Mouse (Mus musculus) left cerebral cortex, adult 2 months (tissue): ENCODE measurements at regions not wholly inside any gene's neighbourhood (a gene's known extent, or its start where the extent isn't known, plus 50 kb on each side); places are given as distances from the start of the nearest gene placed in this dataset.

Source experiments
- DNase-seq, 2 experiments: peaks; one replicate each; pipeline ENCODE4 v3.0.0; 2021 to 2022; ENCODE audit warnings: low spot score in 2 of 2, mixed read lengths in 1 of 2; ENCODE audit errors: extremely low spot score in 1 of 2
- H3K27ac ChIP-seq: fragments of 200-600 bp; 2 replicates; pipeline ENCODE4 v1.8.1; 2022
- H3K4me3 ChIP-seq: fragments of 200-600 bp; 2 replicates; pipeline ENCODE4 v1.8.1; 2022
- CTCF ChIP-seq: fragments of 200-600 bp; IDR thresholded peaks from 2 replicates; pipeline ENCODE4 v1.8.1; 2022; ENCODE audit warnings: antibody characterized with exemption, mild to moderate bottlenecking, moderate library complexity
- intact Hi-C: fragments of 180-260 bp; cut with DNase I; formaldehyde crosslinking; loops from one replicate; pipeline ENCODE4 v1.15.1; 2025

DNA sequence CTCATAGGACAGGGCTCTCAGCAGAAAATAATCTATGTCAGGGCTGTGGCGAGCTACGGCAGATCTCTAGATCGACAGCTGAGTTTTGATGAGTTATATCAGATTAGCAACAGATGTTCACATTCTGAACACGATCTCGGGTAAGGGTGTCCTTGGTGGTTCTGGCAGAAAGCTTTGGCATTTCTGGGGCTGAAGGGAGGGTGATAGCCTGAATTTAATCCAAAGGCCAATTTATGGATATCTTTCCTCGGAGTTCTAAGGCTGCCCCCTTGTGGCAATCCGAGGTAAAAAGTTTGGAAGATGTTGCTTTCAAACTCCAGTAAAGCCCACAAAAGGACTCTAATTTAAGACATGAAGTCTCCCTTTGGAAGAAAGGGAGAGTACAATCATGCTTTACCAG, 101.3 kb upstream of the Luzp2 start:
- Histone ChIP-seq H3K27ac (no peak overlapping the region), H3K4me3 (no peak overlapping the region)
- DNase-seq = peak; percentile 53 to 56
- TF ChIP-seq CTCF = peak; percentile 65
- intact Hi-C loops = loop anchor here (5.0 kb wide), 1 partner anchor 103 kb away; the partner anchor contains the start of gene Luzp2

DNA sequence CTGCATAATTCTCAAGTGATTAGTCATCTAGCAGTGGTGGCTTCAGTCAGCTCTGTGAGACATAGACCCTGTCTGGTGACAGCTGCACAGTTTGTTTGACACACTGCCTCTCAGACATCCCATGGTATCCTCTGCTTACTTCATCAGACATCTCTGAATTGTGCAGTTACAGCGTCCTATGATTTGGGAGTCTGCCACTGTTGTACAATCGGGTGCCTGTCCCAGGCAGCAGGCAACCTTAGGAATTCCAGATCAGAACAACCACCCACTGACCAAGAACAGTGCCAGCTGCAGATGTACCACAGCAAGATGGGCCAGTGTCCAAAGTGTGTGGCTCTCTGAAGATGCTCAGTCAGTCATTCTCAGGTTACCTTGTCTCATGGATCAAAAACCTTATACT, 100.4 kb upstream of the Luzp2 start:
- no peak for DNase-seq
- intact Hi-C loops = loop anchor here (5.0 kb wide), 1 partner anchor 102 kb away; the partner anchor contains the start of gene Luzp2
- TF ChIP-seq CTCF = no peak
- Histone ChIP-seq H3K27ac (no peak overlapping the region), H3K4me3 (no peak overlapping the region)

DNA sequence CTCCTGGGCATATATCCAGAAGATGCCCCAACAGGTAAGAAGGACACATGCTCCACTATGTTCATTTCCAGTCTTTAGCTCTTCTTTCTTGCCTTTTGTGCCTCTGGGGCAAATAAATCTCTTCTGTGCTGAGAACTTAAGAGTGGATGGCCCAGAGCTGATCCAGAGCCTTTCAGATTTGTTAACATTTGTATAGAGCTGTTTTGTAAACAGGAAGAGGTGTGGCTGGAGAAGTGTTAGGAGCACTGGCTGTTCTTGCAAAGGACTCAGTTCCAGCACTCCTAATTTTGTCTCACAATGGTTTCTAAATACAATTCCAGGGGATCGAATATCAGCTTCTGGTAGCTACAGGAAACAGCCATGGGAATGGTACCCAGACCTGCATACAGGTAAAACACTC, 68.0 kb upstream of the Luzp2 start:
- intact Hi-C loops = no loop called here
- TF ChIP-seq CTCF = no peak
- DNase-seq = no peak
- Histone ChIP-seq H3K4me3 (no peak overlapping the region), H3K27ac (no peak overlapping the region)

DNA sequence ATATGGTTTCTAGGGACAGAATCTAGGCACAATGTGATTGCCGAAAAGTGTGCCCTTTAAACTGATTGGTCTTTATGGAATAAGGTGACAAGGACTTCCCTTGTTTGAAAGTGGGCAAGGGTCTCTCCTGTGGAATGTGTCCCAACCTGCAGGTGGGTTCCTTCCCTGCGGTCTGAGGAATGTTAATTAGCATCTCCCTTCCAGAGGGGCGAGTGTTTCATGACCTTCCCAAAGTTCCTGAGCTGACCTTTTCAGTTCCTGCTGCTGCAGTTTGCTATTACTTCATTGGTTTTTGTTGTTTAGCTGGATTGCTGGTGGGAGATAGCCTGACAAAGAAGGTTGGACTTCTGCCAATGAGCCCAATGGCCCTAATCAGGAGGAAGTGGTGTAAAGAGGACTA, 66.6 kb upstream of the Luzp2 start:
- DNase-seq = no peak
- intact Hi-C loops = no loop called here
- no peak overlapping the region for H3K27ac ChIP-seq
- no peak for TF ChIP-seq CTCF
- no peak overlapping the region for H3K4me3 ChIP-seq

DNA sequence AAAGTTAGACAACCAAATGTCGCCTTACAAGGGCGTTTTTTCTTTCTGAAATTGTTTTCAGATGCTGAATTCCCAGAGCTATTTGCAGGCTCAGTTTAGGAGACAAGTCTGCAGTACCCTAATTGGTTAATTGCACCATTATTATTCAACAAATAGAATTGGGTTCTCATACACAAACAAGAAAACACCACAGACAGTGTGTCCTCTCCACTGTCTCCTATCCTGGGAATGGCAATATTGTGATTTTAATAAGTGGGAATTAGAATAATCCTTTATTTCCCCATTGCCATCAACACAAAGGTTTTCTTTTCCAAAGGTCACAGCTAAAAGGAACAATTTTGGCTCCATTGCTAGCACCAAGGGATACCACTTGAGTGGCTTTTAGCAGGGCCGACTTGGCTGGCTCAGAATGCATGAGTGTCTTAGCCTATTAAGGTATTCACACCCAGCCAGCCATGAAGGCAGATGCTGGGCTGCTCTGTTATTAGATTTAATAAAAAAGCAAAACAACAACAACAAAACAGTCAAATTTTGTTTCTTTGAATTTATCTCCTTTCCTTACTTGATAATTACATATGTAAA, 53.3 kb upstream of the Luzp2 start:
- DNase-seq = no peak
- intact Hi-C loops = no loop called here

DNA sequence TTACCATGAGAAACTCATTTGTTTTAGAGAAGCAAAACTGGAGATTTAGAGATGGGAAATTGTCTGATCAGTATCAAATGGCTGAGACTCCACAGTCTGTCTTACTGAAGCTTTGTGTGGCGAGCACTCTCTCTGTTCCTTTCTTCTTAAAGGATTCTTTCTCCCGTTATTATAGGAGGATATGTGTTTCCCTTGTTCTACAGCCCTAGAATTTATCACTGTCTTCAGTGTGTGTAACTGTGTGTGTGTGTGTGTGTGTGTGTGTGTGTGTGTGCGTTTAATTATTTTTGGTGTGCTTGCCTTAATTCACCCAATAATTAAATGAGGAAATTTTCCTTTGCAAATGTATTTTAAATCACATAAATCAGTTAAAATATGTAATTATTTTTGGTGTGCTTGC, 52.7 kb upstream of the Luzp2 start:
- intact Hi-C loops = no loop called here
- no peak overlapping the region for H3K4me3 ChIP-seq
- no peak for DNase-seq
- no peak for TF ChIP-seq CTCF
- no peak overlapping the region for H3K27ac ChIP-seq

More for the DNA sequence above, 53.3 kb upstream of the Luzp2 start:
- Histone ChIP-seq H3K4me3 (no peak overlapping the region), H3K27ac (no peak overlapping the region)
- no peak for TF ChIP-seq CTCF

DNA sequence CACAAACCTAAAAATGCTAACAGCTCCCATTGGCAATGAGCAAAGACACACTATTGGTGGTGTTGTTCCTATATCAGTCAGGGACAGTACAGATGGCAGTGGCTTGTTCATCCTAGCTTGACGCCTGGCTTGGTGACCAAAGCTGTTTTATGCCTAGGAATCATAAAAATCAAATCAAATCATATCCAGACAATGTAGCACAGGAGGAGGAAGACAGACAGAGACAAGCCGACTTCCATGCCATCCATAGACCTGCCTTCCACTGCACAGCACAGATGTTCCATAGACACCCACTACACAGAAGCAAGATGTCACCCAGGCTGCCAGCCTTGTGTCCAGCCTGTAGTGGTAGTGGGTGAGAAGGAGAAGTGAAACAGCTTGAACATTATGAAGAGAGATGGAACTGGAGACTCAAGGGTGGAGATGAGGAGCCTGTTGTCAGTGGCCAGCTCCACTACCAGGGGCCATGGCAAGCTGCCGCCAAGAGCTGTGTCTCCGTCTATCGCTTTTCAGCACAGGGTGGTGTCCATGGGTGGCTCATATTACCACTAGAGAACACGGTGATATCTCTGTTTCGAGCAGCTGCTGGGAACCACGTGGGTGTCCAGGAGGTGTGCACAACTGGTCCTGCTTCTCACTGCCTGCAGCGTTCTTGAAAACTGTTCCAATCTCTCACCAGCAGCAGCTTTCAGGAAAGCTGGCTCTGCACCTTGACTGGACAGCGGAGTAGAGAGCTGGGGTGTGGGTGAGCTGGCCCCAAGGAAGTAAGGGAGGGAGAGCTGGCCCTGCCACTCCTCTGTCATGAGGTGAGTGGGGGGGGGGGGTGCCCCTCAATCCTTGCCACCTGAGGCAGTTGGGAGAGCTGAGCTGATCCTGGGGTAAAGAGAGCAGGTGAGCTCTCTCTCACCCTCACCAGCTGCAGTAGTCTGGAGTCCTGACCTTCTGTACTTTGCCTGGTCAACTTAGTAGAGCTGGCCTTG, 51.5 kb upstream of the Luzp2 start:
- Histone ChIP-seq H3K27ac (no peak overlapping the region), H3K4me3 (no peak overlapping the region)
- no peak for TF ChIP-seq CTCF
- intact Hi-C loops = no loop called here
- no peak for DNase-seq
